ENCODE assay signal across 19 mouse cellular contexts in the genomic region with DNA sequence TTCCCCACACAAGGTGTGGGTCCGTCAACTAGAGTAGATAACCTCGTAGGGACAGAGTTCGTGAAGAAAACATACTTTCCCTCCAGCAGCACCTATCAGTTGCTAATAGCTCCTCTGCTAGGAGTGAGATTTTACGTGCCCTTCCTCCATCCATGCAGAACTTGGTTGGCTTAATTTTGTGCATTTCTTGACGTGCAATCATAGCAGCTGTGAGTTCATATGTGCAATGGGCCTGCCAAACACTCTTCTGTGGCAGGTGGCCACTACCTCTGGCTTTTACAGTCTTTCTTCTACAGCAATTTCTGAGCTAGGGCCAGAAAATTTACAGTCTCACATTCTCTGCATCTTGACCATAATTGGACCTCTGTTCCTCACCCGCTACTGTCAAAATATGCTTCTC.
"Had no signal": no experiment of that assay in that cellular context is flagged by ENCODE, and none has a peak within 500 bp of the region (broad histone marks: within the 10 kb centered on the region; RNA-seq: fewer than 3 reads in every experiment).

No protein-coding gene starts in this region.

- H3K9ac ChIP-seq: lung, embryonic 14.5 days; midbrain, embryonic 12.5 days; neural tube, embryonic 13.5 days; neural tube, embryonic 15.5 days; stomach, embryonic 15.5 days had no signal

- H3K27me3 ChIP-seq: midbrain, embryonic 12.5 days; neural tube, embryonic 13.5 days; neural tube, embryonic 15.5 days; stomach, embryonic 15.5 days had no signal

- H3K27ac ChIP-seq: midbrain, embryonic 10.5 days; midbrain, embryonic 12.5 days; neural tube, embryonic 13.5 days; neural tube, embryonic 15.5 days; stomach, embryonic 15.5 days; stomach, postnatal 0 days had no signal

- H3K9me3 ChIP-seq: neural tube, embryonic 15.5 days; stomach, embryonic 15.5 days had no signal

- H3K4me1 ChIP-seq: neural tube, embryonic 13.5 days; neural tube, embryonic 15.5 days; stomach, embryonic 15.5 days had no signal

- H3K4me3 ChIP-seq: midbrain, embryonic 10.5 days; midbrain, embryonic 12.5 days; myocyte; neural tube, embryonic 13.5 days; neural tube, embryonic 15.5 days; stomach, embryonic 15.5 days had no signal

- H3K36me3 ChIP-seq: midbrain, embryonic 10.5 days; midbrain, embryonic 12.5 days; neural tube, embryonic 13.5 days; neural tube, embryonic 15.5 days; stomach, embryonic 15.5 days had no signal

- H3K4me2 ChIP-seq: lung, embryonic 14.5 days; midbrain, embryonic 12.5 days; neural tube, embryonic 13.5 days; neural tube, embryonic 15.5 days; stomach, embryonic 15.5 days had no signal

- DNase-seq: lung, adult 18-20 months; lung, embryonic 14.5 days; lung, postnatal 10 days; lung, postnatal 4 days; midbrain, embryonic 14.5 days; retina, postnatal 1 day; right cerebral cortex, adult 18-20 months; right cerebral cortex, postnatal 25 days; thymus, adult 2 months; thymus, postnatal 25 days; thymus, postnatal 4 days had no signal

- ATAC-seq: midbrain, embryonic 16.5 days had no signal
